Mouse (Mus musculus): ENCODE measurements around the gene Hic2.

DNA sequence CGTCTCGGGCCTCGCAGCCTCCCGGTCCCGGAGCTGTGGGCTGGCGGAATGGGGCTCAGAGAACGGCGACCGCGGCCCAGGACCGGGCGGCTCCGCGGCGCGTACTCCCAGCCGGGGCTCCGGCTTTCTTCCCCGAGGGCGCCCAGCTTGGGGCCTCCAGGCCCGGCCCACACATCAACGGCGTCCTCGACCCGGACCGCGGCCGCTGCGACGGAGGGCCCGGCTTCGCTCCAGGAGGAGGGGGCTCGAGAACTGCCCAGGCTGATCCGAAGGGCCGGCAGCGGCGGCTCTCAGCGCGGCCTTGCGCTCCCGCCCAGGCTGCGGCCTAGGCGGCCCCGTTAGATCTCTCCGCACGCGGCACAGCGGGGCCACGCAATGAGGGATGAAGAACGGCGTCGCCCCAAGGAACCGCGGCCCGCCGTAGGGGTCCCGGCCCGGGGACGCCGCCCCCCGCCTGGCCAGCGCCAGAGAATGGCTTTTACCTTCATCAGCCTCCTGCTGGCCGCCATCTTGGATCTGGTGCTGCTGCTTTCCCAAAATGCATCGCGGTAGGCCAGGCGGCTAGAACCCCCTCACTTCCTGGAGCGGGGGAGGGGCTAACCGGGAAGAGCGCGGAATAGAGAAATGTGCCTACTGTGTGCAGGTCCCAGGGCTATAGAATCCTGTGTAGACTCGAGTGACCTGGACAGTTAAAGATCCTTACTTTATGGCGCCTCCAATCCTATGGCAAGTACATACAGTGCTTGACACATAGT is 32.2 kb upstream of the Hic2 start:
- no peak for TF ChIP-seq CTCF (IDR thresholded peaks at IDR 0.05; ENCODE audit: low read depth)
- TF ChIP-seq EP300 (optimal IDR thresholded peaks at IDR 0.05): no peak
